Mouse (Mus musculus) embryo, embryonic 10.5 days (tissue): Measurements from ENCODE around the gene Trappc12.
"Not testable (repeated sequence)": the region's sequence is repeated elsewhere in the genome, so short reads cannot be mapped to it uniquely, and the experiment has no call there.

Experiments
- DNase-seq: peaks from one replicate; pipeline ENCODE4 v3.0.0-alpha.2; 2015; ENCODE audit warnings: low spot score

Trappc12 gene

GRCm38 (mm10) chr12:28733520-28734245 lies 16.6 kb downstream of the Trappc12 start:
- not testable (repeated sequence) for DNase-seq

- no peak for DNase-seq
These were observed 17.6 kb downstream of the Trappc12 start for GRCm38 (mm10) chr12:28732631-28733030.

- no peak for DNase-seq
These were observed 23.2 kb downstream of the Trappc12 start for GRCm38 (mm10) chr12:28727061-28727460.

GRCm38 (mm10) chr12:28726204-28726603 lies 24.1 kb downstream of the Trappc12 start:
- DNase-seq: no peak

GRCm38 (mm10) chr12:28724366-28724765 lies 25.9 kb downstream of the Trappc12 start:
- no peak for DNase-seq

- DNase-seq: no peak
These were observed 32.2 kb downstream of the Trappc12 start for GRCm38 (mm10) chr12:28718106-28718505.

- no peak for DNase-seq
These were observed 33.2 kb downstream of the Trappc12 start for GRCm38 (mm10) chr12:28717066-28717465.

- DNase-seq: no peak
These were observed 35.2 kb downstream of the Trappc12 start for GRCm38 (mm10) chr12:28714822-28715632.

GRCm38 (mm10) chr12:28710566-28711185 lies 39.6 kb downstream of the Trappc12 start:
- no peak for DNase-seq

GRCm38 (mm10) chr12:28708154-28708553 lies 42.1 kb downstream of the Trappc12 start:
- DNase-seq: no peak

- no peak for DNase-seq
These were observed 45.1 kb downstream of the Trappc12 start for GRCm38 (mm10) chr12:28705204-28705603.

- peak; percentile 80 for DNase-seq
These were observed 45.9 kb downstream of the Trappc12 start for GRCm38 (mm10) chr12:28704381-28704780.

GRCm38 (mm10) chr12:28701302-28701701 lies 49.0 kb downstream of the Trappc12 start:
- DNase-seq: no peak

- no peak for DNase-seq
These were observed 49.7 kb downstream of the Trappc12 start for GRCm38 (mm10) chr12:28700561-28701025.

GRCm38 (mm10) chr12:28700101-28700511 lies 50.2 kb downstream of the Trappc12 start:
- DNase-seq: no peak

GRCm38 (mm10) chr12:28699656-28700055 lies 50.6 kb downstream of the Trappc12 start:
- peak; percentile 84 for DNase-seq

GRCm38 (mm10) chr12:28699086-28699485 lies 51.2 kb downstream of the Trappc12 start:
- DNase-seq: no peak

GRCm38 (mm10) chr12:28697821-28698595 lies 52.3 kb downstream of the Trappc12 start:
- no peak for DNase-seq

GRCm38 (mm10) chr12:28694776-28695175 lies 55.5 kb downstream of the Trappc12 start:
- DNase-seq: no peak

- DNase-seq: no peak
These were observed 56.0 kb downstream of the Trappc12 start for GRCm38 (mm10) chr12:28694231-28694630.

- no peak for DNase-seq
These were observed 56.5 kb downstream of the Trappc12 start for GRCm38 (mm10) chr12:28693738-28694137.

- DNase-seq: no peak
These were observed 59.5 kb downstream of the Trappc12 start for GRCm38 (mm10) chr12:28690730-28691129.
